Mouse (Mus musculus): Measurements from ENCODE around the gene Neu2. TPM values are rescaled to one million over a fixed set of nuclear protein-coding genes. Genes with fewer than 3 reads are reported as not detected.

Neu2 gene
- total RNA-seq, 2 experiments from 2014 or later = not detected

DNA sequence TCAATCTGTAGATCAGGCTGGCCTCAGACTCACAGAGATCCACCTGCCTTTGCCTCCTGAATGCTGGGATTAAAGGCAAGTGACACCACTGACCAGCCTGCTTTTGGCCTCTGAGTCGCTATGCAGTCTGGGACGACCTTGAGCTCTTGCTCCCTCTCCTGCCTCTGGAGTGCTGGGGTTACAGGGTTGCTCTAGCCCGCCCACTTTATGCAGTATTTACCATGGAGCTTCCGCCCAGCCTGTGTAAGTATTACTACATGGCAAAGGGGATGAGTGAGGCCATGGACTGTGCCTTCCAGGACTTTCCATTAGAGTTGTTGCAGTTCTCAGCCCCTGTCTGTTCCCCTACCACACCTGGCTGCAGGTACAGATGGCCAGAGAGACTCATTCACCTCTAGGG is 22.7 kb downstream of the Neu2 start:
- no peak for DNase-seq
- intact Hi-C loops (cut with DNase I) = no loop called here

DNA sequence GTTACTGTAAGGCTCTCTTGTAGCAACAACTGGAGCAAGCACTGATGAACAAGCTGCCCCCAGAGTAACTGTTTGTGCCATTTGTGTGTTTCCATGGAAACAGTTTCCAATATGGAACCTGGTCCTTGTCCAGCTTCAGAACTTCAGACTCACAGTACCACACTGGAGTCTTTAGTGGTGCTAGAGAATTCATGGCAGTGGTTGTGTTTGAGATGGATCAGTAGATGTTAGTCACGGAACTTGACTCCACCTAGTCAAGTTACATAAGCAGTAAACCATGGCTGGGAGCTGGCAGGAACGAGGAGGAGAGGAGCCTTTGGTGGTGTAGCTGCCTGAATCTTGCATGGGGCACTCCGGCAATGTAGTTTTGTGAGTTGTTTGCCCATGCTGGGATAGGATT is 24.4 kb downstream of the Neu2 start:
- no peak for DNase-seq
- intact Hi-C loops (cut with DNase I) = no loop called here

DNA sequence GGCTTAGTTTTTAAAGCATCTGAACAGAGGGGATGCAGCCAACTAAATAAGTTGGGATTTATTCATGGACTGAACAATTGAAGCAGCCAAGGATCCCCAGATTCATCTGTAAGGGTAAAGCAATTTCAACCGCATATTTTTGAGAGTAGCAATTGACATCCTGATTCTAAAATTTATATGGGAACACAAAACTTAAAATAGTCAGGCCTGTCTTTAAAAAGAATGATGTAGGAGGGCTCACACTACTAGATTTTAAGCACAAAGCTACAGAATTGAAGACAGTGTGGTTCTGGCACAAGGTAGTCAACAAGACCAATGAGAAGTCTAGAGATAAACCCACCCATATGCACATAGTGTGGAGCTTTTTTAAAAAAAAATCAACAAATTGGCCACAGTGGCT is 27.3 kb downstream of the Neu2 start:
- intact Hi-C loops (cut with DNase I) = no loop called here
- no peak for DNase-seq

DNA sequence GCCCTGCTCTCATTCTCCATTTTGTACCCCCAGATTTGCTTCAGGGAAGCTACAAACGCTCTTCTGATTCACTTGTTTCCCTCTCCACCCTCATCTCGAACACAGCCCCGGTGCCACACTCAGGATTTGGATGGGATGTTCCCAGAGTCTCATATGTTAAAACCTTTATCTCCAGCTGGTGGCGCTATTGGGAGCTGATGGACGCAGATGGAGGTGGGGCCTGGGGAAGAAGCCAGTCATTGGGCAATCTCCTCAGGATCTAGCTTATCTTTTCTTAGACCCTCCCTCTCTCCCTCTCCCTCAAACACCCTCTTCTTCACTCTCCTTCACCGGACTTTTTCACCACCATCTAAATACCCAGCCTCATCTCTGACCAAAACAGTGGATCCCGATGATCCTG is 31.9 kb downstream of the Neu2 start:
- peak in 1 of 2 experiments; percentile 20 for DNase-seq
- intact Hi-C loops (cut with DNase I) = no loop called here

DNA sequence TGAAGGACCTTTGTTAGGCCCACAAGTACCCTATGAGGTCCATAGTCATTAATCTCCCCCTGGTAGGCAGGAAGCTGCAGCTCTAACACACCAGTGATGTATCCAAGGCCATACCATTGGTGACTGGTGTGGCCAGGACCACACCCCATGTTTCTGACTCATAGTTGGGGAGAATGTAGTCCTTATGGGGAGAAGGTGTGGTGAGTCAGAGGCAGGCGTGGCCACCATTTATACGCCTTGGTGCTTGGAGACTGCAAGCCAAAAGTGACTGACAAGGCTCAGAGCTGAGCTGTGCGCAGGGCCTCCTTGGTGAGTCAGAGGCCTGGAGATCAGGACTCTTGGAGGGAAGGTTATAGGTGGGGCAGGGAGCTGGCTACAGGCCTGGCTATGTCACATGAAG is 41.3 kb downstream of the Neu2 start:
- intact Hi-C loops (cut with DNase I) = no loop called here
- no peak for DNase-seq

DNA sequence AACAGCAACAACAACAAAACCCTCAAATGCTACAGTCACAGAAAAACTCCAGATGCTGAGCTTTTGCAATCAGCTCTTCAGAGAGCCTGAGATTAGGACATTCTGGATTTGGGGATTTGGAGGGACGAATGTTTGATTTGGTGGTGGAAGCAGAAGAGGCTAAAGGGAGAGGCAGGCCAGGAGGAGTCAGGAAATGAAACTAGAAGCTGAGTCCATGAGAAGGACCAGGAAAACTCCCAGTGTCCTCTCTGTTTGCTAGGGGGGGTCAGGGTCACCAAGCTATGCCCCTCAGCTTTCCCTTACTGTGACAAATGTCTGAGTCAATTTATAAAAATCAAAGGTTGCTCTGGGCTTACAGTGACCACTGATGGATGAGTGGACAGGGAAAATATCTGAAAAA is 43.9 kb downstream of the Neu2 start:
- no peak for DNase-seq
- intact Hi-C loops (cut with DNase I) = no loop called here

DNA sequence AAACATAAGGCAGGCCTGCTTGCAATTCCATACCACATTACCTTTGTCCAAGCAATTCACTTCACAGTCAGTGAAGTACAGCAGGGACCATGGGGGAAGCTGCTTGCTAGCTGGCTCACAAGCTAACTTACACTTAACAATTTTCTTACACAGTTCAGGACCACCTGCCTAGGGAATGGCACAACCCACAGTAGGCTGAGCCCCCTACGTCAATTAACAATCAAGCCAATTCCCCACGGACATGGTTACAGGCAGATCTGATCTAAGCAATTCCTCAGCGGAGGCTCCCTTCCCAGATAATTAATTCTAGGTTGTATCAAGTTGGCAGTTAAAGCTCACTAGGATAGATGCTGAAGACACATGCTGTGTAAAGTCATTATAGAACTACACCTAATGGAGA is 53.3 kb downstream of the Neu2 start:
- no peak for DNase-seq
- intact Hi-C loops (cut with DNase I) = no loop called here

DNA sequence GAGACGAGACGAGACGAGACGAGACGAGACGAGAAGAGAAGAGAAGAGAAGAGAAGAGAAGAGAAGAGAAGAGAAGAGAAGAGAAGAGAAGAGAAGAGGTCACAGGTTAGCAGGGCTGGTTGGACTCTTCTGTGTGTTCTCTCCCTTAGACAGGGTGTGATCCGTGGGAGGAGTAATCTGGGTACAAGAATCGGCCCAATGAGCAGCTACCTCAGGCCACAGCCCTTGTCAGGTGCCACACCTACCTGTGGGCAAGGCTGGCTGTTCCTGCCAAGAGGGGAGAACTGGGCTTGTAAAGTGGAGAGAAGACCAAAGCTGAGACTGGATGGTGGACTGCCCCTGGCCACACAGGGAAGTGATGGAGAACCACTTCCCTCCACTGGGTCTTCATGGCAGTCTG is 56.1 kb downstream of the Neu2 start:
- no peak for DNase-seq
- intact Hi-C loops (cut with DNase I) = no loop called here

DNA sequence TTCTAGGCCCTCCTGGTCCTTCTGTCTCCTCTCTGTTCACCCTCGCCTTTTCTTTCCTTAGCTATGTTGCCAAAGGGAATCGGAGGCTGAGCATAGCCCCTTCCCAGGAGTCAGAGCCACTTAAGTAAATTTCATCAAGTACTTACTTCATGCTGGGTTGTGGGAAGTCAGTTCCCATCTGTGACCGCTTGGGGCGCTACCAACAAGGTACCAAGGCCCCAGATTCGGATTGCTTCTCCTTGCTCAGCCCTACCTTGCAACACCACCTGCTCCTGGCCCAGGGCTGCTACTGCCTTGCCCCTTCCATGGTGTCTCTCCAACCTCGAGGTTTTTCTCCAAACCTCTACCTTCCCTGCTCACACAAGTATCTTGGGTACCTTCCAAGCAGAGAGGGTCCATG is 58.7 kb downstream of the Neu2 start:
- intact Hi-C loops (cut with DNase I) = no loop called here
- DNase-seq = peak in 1 of 2 experiments; percentile 17

DNA sequence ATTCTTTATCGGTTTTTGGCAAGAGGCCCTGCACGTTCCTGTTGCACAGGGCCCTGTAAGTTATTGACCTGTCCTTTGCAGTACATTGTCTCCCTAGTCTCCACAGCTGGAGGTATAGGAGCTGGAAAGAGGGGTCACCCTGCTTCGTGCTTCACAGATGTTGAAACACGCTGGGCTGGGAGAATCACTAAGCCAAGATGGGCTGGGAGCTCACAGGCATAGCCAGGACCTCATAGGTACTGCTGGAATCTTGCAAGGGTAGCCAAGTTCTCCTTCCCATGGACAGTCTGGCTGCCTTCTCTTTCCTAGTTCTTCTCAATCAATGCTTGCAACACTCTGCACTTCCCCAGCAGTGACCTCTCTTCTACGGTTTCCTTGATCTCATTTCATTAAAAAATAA is 63.6 kb downstream of the Neu2 start:
- intact Hi-C loops (cut with DNase I) = no loop called here
- DNase-seq = no peak

DNA sequence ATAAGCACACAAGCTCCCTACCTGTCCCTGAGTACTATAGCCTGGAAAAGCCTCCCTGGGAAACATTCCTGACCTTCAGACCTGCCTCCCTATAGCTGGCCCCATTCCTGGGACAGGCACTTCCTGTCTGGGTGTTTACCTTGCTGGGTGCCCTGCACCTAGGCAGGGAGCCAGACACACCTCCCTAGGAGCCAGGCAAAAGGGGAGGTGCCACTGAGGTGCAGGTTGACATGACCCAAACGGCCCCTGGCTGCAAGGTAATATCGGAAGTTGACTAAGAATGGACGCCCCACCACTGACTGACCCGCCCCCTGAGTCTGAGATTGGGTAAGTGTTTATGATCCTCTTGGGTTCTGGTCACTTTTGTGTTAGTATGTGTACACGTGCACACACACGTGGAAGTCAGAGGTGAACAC is 64.1 kb downstream of the Neu2 start, which contains the start of gene Ngef:
Ngef (minus strand) TSS at position 71 of the 416 bp plus-strand sequence.
- no peak for DNase-seq
- intact Hi-C loops (cut with DNase I) = no loop called here

DNA sequence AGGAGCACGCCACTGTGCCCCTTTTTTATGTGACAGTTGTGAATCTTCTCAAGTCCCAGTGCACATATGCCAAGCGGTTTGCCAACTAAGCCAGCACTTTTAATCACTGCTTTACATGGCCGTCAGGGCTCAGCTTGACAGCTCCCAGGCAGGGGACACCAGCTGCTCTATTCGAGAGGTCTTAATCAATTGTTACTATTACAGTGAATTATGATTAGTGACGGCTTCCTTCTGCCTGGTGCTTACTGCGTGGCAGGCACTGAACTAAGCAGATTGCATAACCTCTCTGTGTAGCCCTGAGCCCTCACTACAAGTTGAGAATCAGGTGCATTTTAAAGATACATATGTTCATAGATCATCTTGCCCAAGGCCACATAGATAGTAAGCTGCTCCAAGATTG is 64.7 kb downstream of the Neu2 start:
- DNase-seq = no peak
- intact Hi-C loops (cut with DNase I) = no loop called here

DNA sequence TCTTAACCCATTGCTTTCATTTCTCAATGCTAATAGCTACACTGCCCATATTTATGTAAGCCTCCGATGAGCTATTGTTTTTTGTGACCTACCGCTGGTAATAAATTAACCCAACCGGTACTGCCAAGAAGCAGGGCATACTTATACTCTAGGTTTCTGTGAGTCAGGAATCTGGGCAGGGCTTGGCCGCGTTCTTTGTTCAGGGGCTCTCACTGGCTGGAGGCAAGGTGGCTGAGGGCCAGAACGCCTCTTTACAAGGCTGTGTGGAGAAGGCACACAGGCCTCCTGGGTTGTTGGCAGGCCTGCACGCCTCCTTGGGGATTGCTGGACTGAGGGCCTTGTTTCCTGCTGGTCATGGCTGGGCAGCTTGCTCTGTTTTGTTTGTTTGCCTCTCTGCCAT is 65.1 kb downstream of the Neu2 start:
- peak; percentile 30 to 50 for DNase-seq

DNA sequence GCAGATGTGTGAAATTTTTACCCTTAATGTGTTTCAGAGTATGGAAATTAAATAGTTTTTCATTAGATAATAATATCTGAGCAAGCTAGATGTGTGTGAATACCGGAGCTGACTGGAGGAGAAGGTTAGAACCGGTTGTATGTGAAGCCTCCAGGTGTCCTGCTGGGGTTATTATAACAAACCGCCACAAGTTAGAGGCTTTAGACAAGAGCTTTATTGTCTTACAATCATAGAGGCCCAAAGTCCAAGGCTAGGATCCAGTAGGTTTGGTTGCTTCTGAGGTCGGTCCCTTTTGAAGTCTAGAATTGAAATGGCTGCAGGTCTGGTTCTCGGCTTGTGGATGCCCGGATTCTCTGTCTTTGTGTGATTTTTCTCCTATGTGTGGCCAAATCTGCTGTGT is 69.3 kb downstream of the Neu2 start:
- DNase-seq = no peak
- intact Hi-C loops (cut with DNase I) = no loop called here

More for the DNA sequence above, 65.1 kb downstream of the Neu2 start:
- intact Hi-C loops (cut with DNase I) = no loop called here

DNA sequence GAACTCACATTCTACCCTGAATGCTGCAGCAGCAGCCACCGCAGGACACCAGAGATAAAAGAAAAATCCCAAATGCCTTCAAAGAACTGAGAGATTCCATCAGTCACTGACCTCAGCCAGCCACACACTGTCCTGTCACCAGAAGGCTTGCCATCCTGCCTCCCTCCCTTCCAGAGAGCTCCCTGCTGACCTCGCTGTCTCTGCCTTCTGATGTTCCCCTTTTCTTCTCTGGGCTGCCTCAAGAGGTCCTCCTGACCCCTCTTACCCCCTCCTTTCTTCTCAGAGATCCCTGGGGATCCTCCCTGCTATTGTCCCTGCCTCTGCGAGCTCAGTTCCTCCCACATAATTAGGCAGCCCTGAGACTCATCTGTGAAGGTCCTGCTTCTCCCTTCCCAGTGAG is 71.1 kb downstream of the Neu2 start:
- intact Hi-C loops (cut with DNase I) = no loop called here
- no peak for DNase-seq

DNA sequence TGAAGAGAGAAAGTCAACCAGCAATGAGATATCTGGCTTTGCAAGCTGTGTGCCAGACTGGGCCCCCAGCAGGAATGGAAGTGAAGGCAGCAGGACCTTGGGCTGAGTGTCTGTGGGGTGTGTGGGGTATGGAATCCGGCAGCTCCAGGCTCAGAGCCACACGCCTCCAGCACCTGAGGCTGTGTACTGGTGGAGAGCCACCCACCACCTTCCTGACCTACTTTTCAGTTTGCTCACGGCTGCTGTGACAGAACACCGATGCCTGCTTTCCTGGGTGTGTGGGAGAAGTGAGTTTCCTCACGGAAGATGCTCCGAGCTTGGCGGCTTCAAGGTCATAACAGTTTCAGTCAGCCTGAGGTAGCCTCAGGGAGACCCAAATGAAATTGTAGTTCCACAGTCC is 79.5 kb downstream of the Neu2 start:
- intact Hi-C loops (cut with DNase I) = no loop called here
- DNase-seq = no peak

DNA sequence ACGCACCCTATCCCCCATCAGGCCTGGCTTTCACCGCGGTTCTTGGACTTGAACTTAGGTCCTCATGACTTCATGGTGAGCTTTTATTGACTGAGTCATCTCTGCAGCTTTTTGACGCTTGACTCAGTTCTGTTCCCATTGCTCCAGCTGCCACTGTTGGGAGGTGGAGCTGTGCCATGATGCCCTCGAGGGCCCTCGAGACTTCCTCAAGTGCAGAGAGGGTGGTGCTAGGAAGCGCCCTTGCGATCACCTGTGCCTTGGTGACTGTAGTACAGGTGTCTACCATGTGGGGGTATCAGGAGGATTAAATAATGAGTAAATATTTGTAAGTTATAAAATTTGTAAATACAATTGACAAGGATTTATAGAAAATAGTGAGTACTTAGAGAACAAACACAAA is 80.3 kb downstream of the Neu2 start:
- intact Hi-C loops (cut with DNase I) = no loop called here
- no peak for DNase-seq

DNA sequence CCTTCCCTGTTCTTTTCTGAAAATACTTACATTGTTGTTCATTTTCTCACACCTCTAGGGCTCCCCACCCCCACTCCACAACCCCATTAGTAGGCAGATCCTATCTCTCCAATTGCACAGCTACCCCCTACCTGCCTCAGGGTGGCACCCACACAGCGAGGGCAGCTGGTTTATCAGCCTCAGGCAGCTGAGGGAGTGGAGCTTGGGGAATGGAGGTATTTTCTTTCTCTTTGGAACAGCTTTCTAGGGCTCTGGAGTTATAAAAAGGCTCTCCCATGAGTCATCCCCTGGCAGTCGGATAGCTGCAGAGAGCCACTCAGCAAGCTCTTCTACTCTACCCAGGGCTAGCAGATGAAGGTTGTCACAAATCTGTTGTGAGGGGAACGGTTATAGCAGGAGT is 84.6 kb downstream of the Neu2 start:
- intact Hi-C loops (cut with DNase I) = no loop called here
- DNase-seq = peak in 1 of 2 experiments; percentile 17

DNA sequence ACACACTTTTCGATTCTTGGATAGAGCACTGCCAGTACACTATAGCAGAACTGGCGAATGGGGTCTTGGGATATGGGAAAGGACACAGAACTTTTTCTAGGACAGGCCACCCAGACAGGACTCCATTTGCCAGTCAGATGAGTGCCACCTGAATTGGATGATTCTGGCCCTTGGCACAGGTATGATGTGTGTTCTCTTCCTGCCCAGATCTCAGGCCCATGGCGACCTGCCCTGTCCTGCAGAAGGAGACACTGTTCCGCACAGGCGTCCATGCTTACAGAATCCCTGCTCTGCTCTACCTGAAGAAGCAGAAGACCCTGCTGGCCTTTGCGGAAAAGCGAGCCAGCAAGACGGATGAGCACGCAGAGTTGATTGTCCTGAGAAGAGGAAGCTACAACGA is 85.0 kb downstream of the Neu2 start:
- no peak for DNase-seq
- intact Hi-C loops (cut with DNase I) = no loop called here

DNA sequence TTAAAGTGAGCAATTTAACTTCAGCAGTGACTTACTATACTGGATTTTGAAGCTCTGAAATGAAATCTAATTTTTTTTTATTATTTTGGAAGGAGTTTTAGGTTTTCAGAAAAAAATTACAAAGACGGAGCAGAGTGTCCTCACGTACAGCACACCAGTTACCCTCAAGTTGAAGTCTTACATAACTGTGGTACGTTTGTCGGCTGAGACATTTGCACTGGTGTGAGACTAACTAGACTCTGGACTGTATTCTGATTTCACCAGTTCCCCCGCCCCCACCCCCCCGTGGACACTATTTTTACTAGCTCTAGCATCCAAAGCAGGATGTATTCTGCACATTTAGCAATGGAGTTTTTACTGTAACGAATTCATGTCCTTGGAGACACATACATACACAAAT is 90.8 kb downstream of the Neu2 start:
- DNase-seq = no peak
- intact Hi-C loops (cut with DNase I) = no loop called here

DNA sequence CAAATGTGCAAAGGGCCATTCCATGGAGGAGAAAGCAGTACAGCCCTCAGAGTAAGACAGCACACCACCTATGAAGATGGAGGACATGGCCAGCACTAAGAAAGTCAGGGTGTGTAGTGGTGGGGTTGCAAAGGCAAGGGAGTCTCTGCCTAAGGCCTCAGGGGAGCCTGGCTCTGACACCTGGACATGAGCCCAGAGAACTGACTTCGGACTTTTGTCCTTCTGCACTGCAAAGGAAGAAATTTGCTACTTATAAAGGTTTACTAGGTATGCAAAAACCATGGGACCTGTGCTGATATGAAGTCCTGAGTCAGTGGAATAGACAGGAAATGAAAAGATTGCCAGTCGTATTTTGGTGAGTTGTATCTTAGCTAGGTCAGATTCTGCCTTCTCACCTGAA is 92.1 kb downstream of the Neu2 start:
- DNase-seq = no peak
- intact Hi-C loops (cut with DNase I) = no loop called here

DNA sequence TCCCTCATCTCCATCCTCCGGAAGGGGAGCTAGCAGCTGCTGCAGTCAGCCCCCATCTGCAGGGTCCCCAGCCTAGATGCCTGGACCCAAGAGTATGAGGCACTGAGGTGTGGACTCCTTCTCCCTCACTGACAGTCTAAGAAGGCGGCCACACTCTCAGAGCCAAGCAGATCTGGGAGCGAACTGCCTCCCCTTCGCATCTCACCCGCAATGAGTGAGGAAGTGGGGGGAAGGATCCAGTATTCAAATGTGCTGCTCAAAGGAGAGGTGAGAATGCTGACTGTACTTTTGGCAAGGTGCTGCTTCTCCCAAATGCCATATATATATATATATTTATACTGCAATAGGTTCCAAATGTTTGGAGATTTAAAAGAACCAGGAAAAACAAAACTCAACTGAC is 93.7 kb downstream of the Neu2 start:
- intact Hi-C loops (cut with DNase I) = no loop called here
- no peak for DNase-seq

DNA sequence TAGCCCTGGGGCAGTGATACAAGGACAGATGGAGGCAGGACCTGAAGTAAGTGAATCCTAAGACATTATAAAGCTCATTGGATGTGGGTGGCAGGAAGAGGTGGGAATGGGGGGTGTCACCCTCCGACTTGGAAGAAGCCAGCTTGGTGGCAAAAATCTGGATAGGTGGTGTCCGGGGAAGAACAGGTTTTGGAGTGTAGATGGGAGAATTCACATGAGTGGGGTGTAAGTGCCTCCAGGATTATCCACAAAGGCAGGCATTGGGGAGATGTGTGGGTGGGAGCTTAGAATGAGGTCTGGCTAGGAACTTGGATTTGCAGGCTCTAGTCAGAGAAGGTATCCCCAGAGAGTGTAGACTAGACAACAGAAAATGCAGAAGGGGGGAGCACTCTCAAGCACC is 95.6 kb downstream of the Neu2 start:
- intact Hi-C loops (cut with DNase I) = loop anchor here (5.0 kb wide), 2 partner anchors 138 to 158 kb away; no protein-coding TSS in a partner anchor
- no peak for DNase-seq
